Mouse (Mus musculus) thymus, postnatal 25 days (tissue): ENCODE measurements around the gene Zfp605.
A peak's percentile ranks its signal among the peaks of the same experiment; 100 is the strongest.
"Not testable (repeated sequence)": the region's sequence is repeated elsewhere in the genome, so short reads cannot be mapped to it uniquely, and the experiment has no call there.

Experiments used
- DNase-seq: peaks from one replicate; pipeline ENCODE4 v3.0.0; 2022

The Zfp605 gene

GRCm38 (mm10) chr5:110109991-110110441 is at the start of gene Zfp605:
Gene Zfp605, plus strand, starts transcription at chr5:110110092.
- peak; percentile 87 for DNase-seq

- DNase-seq, result not testable (repeated sequence)
Measured at GRCm38 (mm10) chr5:110072413-110072812, 37.5 kb upstream of the Zfp605 start, which contains the start of gene Gm17655. Gene Gm17655, minus strand, starts transcription at chr5:110072513.

GRCm38 (mm10) chr5:110082961-110083360 is 26.9 kb upstream of the Zfp605 start:
- no peak for DNase-seq

GRCm38 (mm10) chr5:110086161-110086866 is 23.6 kb upstream of the Zfp605 start:
- DNase-seq, result no peak

- peak; percentile 58 for DNase-seq
Measured at GRCm38 (mm10) chr5:110091546-110091945, 18.3 kb upstream of the Zfp605 start.

GRCm38 (mm10) chr5:110094030-110094846 is 15.7 kb upstream of the Zfp605 start, which contains the start of gene Gm35315:
Gene Gm35315, minus strand, starts transcription at chr5:110094420.
- DNase-seq, result peak; percentile 90

- no peak for DNase-seq
Measured at GRCm38 (mm10) chr5:110094847-110095213, 15.1 kb upstream of the Zfp605 start.

- peak; percentile 45 for DNase-seq
Measured at GRCm38 (mm10) chr5:110098991-110099477, 10.9 kb upstream of the Zfp605 start.

- DNase-seq, result peak; percentile 14
Measured at GRCm38 (mm10) chr5:110099656-110100580, 10.0 kb upstream of the Zfp605 start, which contains the start of gene Plcxd1. Gene Plcxd1, plus strand, starts transcription at chr5:110099969.

- peak; percentile 67 for DNase-seq
Measured at GRCm38 (mm10) chr5:110100921-110101631, 8.8 kb upstream of the Zfp605 start.

GRCm38 (mm10) chr5:110101716-110102347 is 8.1 kb upstream of the Zfp605 start:
- DNase-seq, result peak; percentile 28

- no peak for DNase-seq
Measured at GRCm38 (mm10) chr5:110102429-110102828, 7.5 kb upstream of the Zfp605 start.

- DNase-seq, result no peak
Measured at GRCm38 (mm10) chr5:110102853-110103625, 6.9 kb upstream of the Zfp605 start.

GRCm38 (mm10) chr5:110103901-110104615 is 5.8 kb upstream of the Zfp605 start:
- no peak for DNase-seq

GRCm38 (mm10) chr5:110104616-110105380 is 5.1 kb upstream of the Zfp605 start:
- DNase-seq, result no peak

- no peak for DNase-seq
Measured at GRCm38 (mm10) chr5:110106140-110106871, 3.6 kb upstream of the Zfp605 start.

GRCm38 (mm10) chr5:110106901-110107564 is 2.9 kb upstream of the Zfp605 start:
- peak; percentile 18 for DNase-seq
